Mouse (Mus musculus) liver, embryonic 14.5 days (tissue): Measurements from ENCODE around the gene Slc13a3. TPM values are rescaled to one million over a fixed set of nuclear protein-coding genes. Genes with fewer than 3 reads are reported as not detected.
A peak's percentile ranks its signal among the peaks of the same experiment; 100 is the strongest.

Experiments
- ATAC-seq: fragments of 200-750 bp; cut with Nextera tagmentation; 2 replicates; pipeline ENCODE4 v1.8.0; 2017; ENCODE audit warnings: moderate number of reproducible peaks, mild to moderate bottlenecking, moderate library complexity; ENCODE audit not compliant: insufficient read depth
- DNase-seq, 3 experiments: peaks; one replicate each; pipeline ENCODE4 v3.0.0-alpha.2; 2012 to 2013; ENCODE audit warnings: low read depth in 3 of 3, low spot score in 3 of 3
- H3K27ac ChIP-seq: fragments of 300-500 bp; sonication (generic); 2 replicates; pipeline ENCODE4 v1.5.1; 2014; ENCODE audit warnings: moderate library complexity, mild to moderate bottlenecking, control low read depth, inconsistent platforms
- H3K27me3 ChIP-seq: fragments of 300-500 bp; sonication (generic); 2 replicates; pipeline ENCODE4 v1.6.1; 2014; ENCODE audit warnings: mild to moderate bottlenecking, low read length, moderate library complexity; ENCODE audit not compliant: control insufficient read depth, insufficient read depth
- H3K36me3 ChIP-seq: fragments of 300-500 bp; sonication (generic); replicated peaks from 2 replicates; pipeline ENCODE4 v1.6.1; 2014; ENCODE audit warnings: low read depth; ENCODE audit not compliant: control insufficient read depth, insufficient read depth
- H3K4me1 ChIP-seq, 2 experiments: fragments of 200-500 bp in 1 of 2; fragments of 300-500 bp in 1 of 2; sonication (generic) in 1 of 2; replicated peaks; 2 replicates each; pipeline ENCODE4 v1.6.1; 2012 to 2014; ENCODE audit warnings: antibody characterized with exemption in 1 of 2, inconsistent platforms in 1 of 2, low read length in 1 of 2; ENCODE audit not compliant: control insufficient read depth in 2 of 2, insufficient read depth in 2 of 2
- H3K4me2 ChIP-seq: fragments of 300-500 bp; sonication (generic); 2 replicates; pipeline ENCODE4 v1.6.1; 2014; ENCODE audit warnings: low read depth, mild to moderate bottlenecking, control low read depth, moderate library complexity
- H3K4me3 ChIP-seq, 2 experiments: fragments of 200-500 bp in 1 of 2; fragments of 300-500 bp in 1 of 2; sonication (generic) in 1 of 2; 2 replicates each; pipeline ENCODE4 v1.5.1; 2012 to 2014; ENCODE audit warnings: low read depth in 2 of 2, low read length in 2 of 2, mild to moderate bottlenecking in 2 of 2, control low read depth in 1 of 2, inconsistent platforms in 1 of 2, moderate library complexity in 1 of 2; ENCODE audit not compliant: insufficient read depth in 1 of 2
- H3K9ac ChIP-seq: fragments of 300-500 bp; sonication (generic); replicated peaks from 2 replicates; pipeline ENCODE4 v1.6.1; 2014; ENCODE audit warnings: mild to moderate bottlenecking, control low read depth, moderate library complexity
- H3K9me3 ChIP-seq: fragments of 300-500 bp; sonication (generic); 2 replicates; pipeline ENCODE4 v1.6.1; 2016; ENCODE audit warnings: low read length, mixed read lengths; ENCODE audit not compliant: control insufficient read depth
- CTCF ChIP-seq: IDR thresholded peaks from 2 replicates; pipeline ENCODE4 v1.5.1; 2016; ENCODE audit warnings: antibody characterized with exemption, low read depth, control low read depth
- EP300 ChIP-seq: IDR thresholded peaks from 2 replicates; pipeline ENCODE4 v1.6.1; 2016; ENCODE audit warnings: antibody characterized with exemption, low read depth
- WGBS: fragments of 180-500 bp; shearing (Covaris S2); extraction: QIAGEN DNeasy Blood & Tissue Kit; methylation state at CpG from one replicate; pipeline ENCODE4 v1.1.7; 2014; ENCODE audit not compliant: insufficient replicate concordance; 5-methylcytosine and 5-hydroxymethylcytosine counted together
- polyA plus RNA-seq, 2 experiments: library from polyadenylated mRNA; depleted of rRNA in 1 of 2; stranded (reverse) in 1 of 2; unstranded in 1 of 2; fragments of >200 nt; fragmentation: Nextera tagmentation in 1 of 2; extraction: Ambion mirVana in 1 of 2; gene quantifications; 2 replicates each; pipeline versions ENCODE4 v1.2.1 to v1.2.3; 2012 to 2014

The Slc13a3 gene
- polyA plus RNA-seq, 2 experiments: 3.2 to 7.7 TPM

- Histone ChIP-seq H3K9me3 (no peaks in the 10 kb centered on the region), H3K36me3 (no peaks in the 10 kb centered on the region), H3K27me3 (peaks cover 5% of the 10 kb centered on the region), H3K4me2 (peak within 1 kb of the TSS; percentile 32), H3K4me1 (0 out of 4 replicates have a peak, but pooled peaks cover 0 to 6% of the 10 kb centered on the region in 2 experiments), H3K9ac (no peak within 1 kb of the TSS), H3K27ac (no peak within 1 kb of the TSS), H3K4me3 (no peak within 1 kb of the TSS)
- DNase-seq: no peak
- TF ChIP-seq CTCF (no peak), EP300 (no peak)
- ATAC-seq: no peak
- 4% methylated on average over 27 of the region's 27 CpGs for WGBS
Measured at GRCm38 (mm10) chr2:165368496-165368895, 104.5 kb downstream of the Slc13a3 start, which contains the start of gene Zfp663. TSS of gene Zfp663 (minus strand) at chr2:165368729.

GRCm38 (mm10) chr2:165367868-165368439 is 105.1 kb downstream of the Slc13a3 start:
- no peak overlapping the region for H3K27ac ChIP-seq
- H3K4me3 ChIP-seq: no peak overlapping the region
- peak overlapping the region; percentile 32 for H3K4me2 ChIP-seq
- H3K36me3 ChIP-seq: no peaks in the 10 kb centered on the region
- 0 out of 4 replicates have a peak, but pooled peaks cover 0 to 6% of the 10 kb centered on the region in 2 experiments for H3K4me1 ChIP-seq
- no peak overlapping the region for H3K9ac ChIP-seq
- TF ChIP-seq CTCF (no peak), EP300 (no peak)
- H3K9me3 ChIP-seq: no peaks in the 10 kb centered on the region
- H3K27me3 ChIP-seq: peaks cover 5% of the 10 kb centered on the region
- ATAC-seq: no peak
- 4% methylated on average over 13 of the region's 13 CpGs for WGBS
- DNase-seq: no peak

GRCm38 (mm10) chr2:165367047-165367520 is 105.9 kb downstream of the Slc13a3 start:
- H3K9ac ChIP-seq: no peak overlapping the region
- ATAC-seq (peak; percentile 39; the same call in 1 of the 2 replicates), DNase-seq (peak in 1 of 3 experiments; percentile 17)
- no peak overlapping the region for H3K4me2 ChIP-seq
- WGBS: 5% methylated on average over 6 of the region's 8 CpGs
- 0 out of 4 replicates have a peak, but pooled peaks cover 0 to 6% of the 10 kb centered on the region in 2 experiments for H3K4me1 ChIP-seq
- H3K9me3 ChIP-seq: no peaks in the 10 kb centered on the region
- no peaks in the 10 kb centered on the region for H3K36me3 ChIP-seq
- TF ChIP-seq EP300 (no peak), CTCF (no peak)
- H3K27ac ChIP-seq: no peak overlapping the region
- H3K27me3 ChIP-seq: peaks cover 5% of the 10 kb centered on the region
- no peak overlapping the region for H3K4me3 ChIP-seq

- no peak for ATAC-seq
- Histone ChIP-seq H3K36me3 (no peaks in the 10 kb centered on the region), H3K4me3 (no peak overlapping the region), H3K27me3 (peaks cover 5% of the 10 kb centered on the region), H3K27ac (no peak overlapping the region), H3K9ac (no peak overlapping the region), H3K4me2 (no peak overlapping the region), H3K9me3 (no peaks in the 10 kb centered on the region), H3K4me1 (0 out of 4 replicates have a peak, but pooled peaks cover 0 to 6% of the 10 kb centered on the region in 2 experiments)
- TF ChIP-seq CTCF (peak; percentile 85), EP300 (no peak)
- 9% methylated on average over 21 of the region's 21 CpGs for WGBS
- no peak for DNase-seq
Measured at GRCm38 (mm10) chr2:165364334-165365091, 108.5 kb downstream of the Slc13a3 start.

- Histone ChIP-seq H3K36me3 (no peaks in the 10 kb centered on the region), H3K9ac (no peak overlapping the region), H3K27ac (no peak overlapping the region), H3K27me3 (peaks cover under 1% of the 10 kb centered on the region), H3K4me3 (no peak overlapping the region), H3K4me1 (0 out of 4 replicates have a peak, but pooled peaks cover 0 to 6% of the 10 kb centered on the region in 2 experiments), H3K4me2 (no peak overlapping the region), H3K9me3 (no peaks in the 10 kb centered on the region)
- 77% methylated on average over 6 of the region's 6 CpGs for whole genome bisulfite sequencing
- ATAC-seq (no peak), DNase-seq (no peak)
- peak; percentile 40; the same call in 1 of the 2 replicates for TF ChIP-seq CTCF
- no peak for TF ChIP-seq EP300
Measured at GRCm38 (mm10) chr2:165363282-165363681, 109.7 kb downstream of the Slc13a3 start.
